Mouse (Mus musculus) spleen, adult 2 months (tissue): ENCODE measurements at regions not wholly inside any gene's neighbourhood (a gene's known extent, or its start where the extent isn't known, plus 50 kb on each side); places are given as distances from the start of the nearest gene placed in this dataset.

ENCODE experiments used
- DNase-seq, 2 experiments: peaks; one replicate each; pipeline versions ENCODE4 v3.0.0 to v3.0.0-alpha.2; 2012 to 2021; ENCODE audit warnings: low spot score in 2 of 2, low read depth in 1 of 2
- H3K27ac ChIP-seq: fragments of 200-500 bp; 2 replicates; pipeline ENCODE4 v1.5.1; 2012; ENCODE audit warnings: low read length, inconsistent platforms; ENCODE audit not compliant: insufficient read depth
- H3K27me3 ChIP-seq: fragments of 200-500 bp; 2 replicates; pipeline ENCODE4 v1.6.1; 2012; ENCODE audit warnings: mild to moderate bottlenecking, moderate library complexity, low read length, inconsistent platforms; ENCODE audit not compliant: control insufficient read depth, insufficient read depth
- H3K36me3 ChIP-seq: fragments of 200-500 bp; 2 replicates; pipeline ENCODE4 v1.6.1; 2012; ENCODE audit warnings: mild to moderate bottlenecking, low read length, inconsistent platforms; ENCODE audit not compliant: control insufficient read depth, insufficient read depth
- H3K4me1 ChIP-seq: fragments of 200-500 bp; 2 replicates; pipeline ENCODE4 v1.6.1; 2011; ENCODE audit warnings: inconsistent platforms; ENCODE audit not compliant: control insufficient read depth, insufficient read depth, insufficient read length
- H3K4me3 ChIP-seq: fragments of 200-500 bp; 2 replicates; pipeline ENCODE4 v1.5.1; 2011; ENCODE audit warnings: mild to moderate bottlenecking, inconsistent platforms; ENCODE audit not compliant: insufficient read depth, insufficient read length; ENCODE audit errors: extremely low read depth
- CTCF ChIP-seq: fragments of 200-500 bp; IDR thresholded peaks from 2 replicates; pipeline ENCODE4 v1.5.1; 2011; ENCODE audit warnings: mild to moderate bottlenecking, inconsistent platforms; ENCODE audit not compliant: insufficient read depth, insufficient read length, insufficient replicate concordance; ENCODE audit errors: extremely low read depth
- POLR2A ChIP-seq: fragments of 200-500 bp; IDR thresholded peaks from 2 replicates; pipeline ENCODE4 v1.6.1; 2011; ENCODE audit warnings: low read depth, low read length, inconsistent platforms
- WGBS: fragments of 180-500 bp; shearing (Covaris S2); methylation state at CpG from one replicate; pipeline ENCODE4 v1.1.7; 2018; 5-methylcytosine and 5-hydroxymethylcytosine counted together

DNA sequence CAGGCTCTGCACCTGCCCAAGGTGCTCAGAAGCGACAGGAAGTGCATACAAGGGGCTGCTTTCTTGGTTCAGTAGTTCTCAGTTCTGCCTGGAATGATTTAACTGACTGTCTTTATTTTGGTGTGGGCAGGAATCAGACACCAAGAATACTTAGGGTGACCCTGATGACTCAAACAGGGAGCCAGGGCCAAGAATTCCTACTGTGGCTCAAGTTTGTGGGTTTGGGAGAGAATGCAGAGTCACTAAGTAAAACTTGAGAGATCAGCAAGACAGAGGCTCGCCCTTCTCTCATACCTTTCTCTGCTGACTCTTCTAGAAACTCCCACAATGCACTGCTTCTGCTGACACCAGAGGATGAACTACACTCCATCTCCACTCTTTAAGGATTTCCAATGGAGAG lies 126.4 kb downstream of the Adra2a start:
- TF ChIP-seq POLR2A (no peak), CTCF (no peak)
- H3K4me3 ChIP-seq = no peak overlapping the region
- H3K36me3 ChIP-seq = no peaks in the 10 kb centered on the region
- H3K27ac ChIP-seq = no peak overlapping the region
- no peaks in the 10 kb centered on the region for H3K4me1 ChIP-seq
- WGBS = 66% methylated on average over 2 of the region's 2 CpGs
- no peaks in the 10 kb centered on the region for H3K27me3 ChIP-seq
- no peak for DNase-seq

DNA sequence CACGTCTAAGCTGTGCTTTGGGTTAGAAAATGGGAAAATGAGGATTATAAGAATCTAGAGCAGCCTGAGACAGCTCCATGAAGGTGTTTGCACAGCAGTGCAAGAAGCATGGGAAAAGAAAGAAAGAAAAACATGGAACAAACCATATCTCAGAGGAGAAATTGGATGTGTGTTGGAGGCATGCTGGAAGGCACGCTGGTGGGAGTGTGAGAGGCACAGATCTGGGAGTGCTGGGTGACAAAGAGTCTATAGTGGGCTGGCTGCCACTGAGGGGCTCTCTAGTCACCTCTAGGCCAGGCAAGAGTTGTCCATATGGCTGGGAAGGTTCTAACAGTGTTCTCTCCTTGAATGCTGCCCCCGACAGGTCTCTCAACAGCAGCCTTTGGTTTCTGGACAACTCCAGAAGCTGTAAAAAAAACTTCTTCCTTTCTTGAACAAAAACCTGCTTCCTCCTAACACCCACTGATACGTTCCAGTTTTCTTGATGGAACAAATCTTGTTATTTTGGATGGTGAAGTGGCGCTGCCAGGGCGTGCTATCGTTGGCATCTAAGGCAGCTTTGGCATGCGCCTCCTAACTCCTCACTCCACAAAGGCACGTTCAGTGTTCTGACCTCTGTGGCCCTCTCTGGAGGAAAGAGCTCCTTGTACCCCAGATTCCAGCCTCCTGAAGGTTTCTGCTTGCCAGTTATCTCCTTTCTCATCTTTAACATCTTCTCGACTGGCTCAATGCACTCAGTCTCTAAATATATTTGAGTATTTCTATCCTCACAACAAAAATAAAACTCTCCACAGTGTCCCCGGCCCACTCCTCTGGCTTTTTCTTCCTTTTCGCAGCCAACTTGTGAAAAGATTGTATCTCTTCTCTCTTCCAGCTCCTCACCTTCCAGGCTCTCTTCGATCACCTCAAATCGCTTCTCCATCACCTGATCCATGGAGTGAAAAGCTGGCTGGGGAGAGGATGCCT lies 130.4 kb downstream of the Adra2a start:
- H3K27ac ChIP-seq = no peak overlapping the region
- no peak for DNase-seq
- H3K4me1 ChIP-seq = no peaks in the 10 kb centered on the region
- no peak for TF ChIP-seq CTCF
- TF ChIP-seq POLR2A = no peak
- WGBS = 85% methylated on average over 14 of the region's 14 CpGs
- H3K36me3 ChIP-seq = no peaks in the 10 kb centered on the region
- H3K4me3 ChIP-seq = no peak overlapping the region
- no peaks in the 10 kb centered on the region for H3K27me3 ChIP-seq

DNA sequence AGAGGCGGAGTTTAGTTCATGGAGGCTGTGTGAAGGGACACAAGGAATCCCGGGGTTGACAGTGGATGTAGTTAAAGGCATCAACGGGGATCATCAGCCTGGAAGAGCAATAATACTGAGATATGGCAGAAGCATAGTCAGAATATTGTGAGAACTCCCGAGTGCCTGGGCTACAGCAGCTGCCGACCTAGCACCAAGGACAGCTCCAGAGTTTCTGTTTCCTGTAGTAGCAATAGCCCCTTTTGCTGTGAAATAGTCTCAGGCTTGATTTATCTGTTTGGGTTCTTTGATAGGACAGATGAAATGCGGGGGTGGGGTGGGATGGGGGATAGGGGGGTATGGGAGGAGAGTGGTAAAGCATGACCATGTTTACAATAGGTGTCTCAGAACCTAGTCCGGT lies 131.8 kb downstream of the Adra2a start:
- H3K27ac ChIP-seq = no peak overlapping the region
- no peak for TF ChIP-seq POLR2A
- no peak for TF ChIP-seq CTCF
- no peaks in the 10 kb centered on the region for H3K4me1 ChIP-seq
- no peaks in the 10 kb centered on the region for H3K27me3 ChIP-seq
- no peak for DNase-seq
- no peaks in the 10 kb centered on the region for H3K36me3 ChIP-seq
- 44% methylated on average over 7 of the region's 7 CpGs for WGBS
- no peak overlapping the region for H3K4me3 ChIP-seq

DNA sequence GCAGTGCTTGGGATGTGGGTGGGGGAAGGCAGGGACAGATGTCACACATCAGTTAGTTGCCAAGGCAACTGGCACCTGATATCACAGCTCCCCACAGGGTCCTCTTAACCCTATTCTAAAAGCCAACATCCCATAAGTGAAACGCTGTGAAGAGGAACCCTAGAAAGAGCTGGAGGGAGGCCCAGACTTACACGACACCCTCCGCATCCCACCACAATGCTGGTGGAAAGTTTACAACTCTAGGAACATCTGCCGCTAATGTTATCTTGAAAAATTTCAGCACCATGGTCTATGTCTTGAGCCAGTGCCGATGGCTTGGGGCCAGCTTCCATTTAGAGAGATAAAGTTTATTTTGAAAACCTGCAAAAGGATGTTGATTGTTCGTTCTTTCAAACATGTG lies 133.5 kb downstream of the Adra2a start:
- TF ChIP-seq CTCF (no peak), POLR2A (no peak)
- H3K27me3 ChIP-seq = no peaks in the 10 kb centered on the region
- no peaks in the 10 kb centered on the region for H3K4me1 ChIP-seq
- no peak for DNase-seq
- WGBS = 76% methylated on average over 6 of the region's 6 CpGs
- no peaks in the 10 kb centered on the region for H3K36me3 ChIP-seq
- no peak overlapping the region for H3K27ac ChIP-seq
- no peak overlapping the region for H3K4me3 ChIP-seq

DNA sequence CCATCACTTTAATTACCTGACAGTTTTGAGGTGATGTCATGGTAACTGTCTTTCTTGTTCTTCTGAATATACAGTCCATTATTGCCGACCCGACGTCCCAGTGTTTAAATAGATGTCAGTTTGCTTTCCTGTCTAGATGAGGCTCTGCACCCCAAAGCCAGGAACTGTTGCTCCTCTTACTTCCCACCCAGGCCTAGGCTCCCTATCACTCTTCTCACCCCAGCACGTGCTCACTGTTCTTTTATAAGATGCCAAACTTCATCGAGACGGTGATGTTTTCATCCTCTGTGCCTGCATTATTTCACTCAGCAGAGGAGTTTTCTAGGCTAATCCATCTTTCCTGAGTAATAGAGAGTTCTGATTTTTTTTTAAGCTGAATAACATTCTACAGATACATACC lies 156.5 kb downstream of the Adra2a start:
- H3K4me3 ChIP-seq = no peak overlapping the region
- H3K27ac ChIP-seq = no peak overlapping the region
- DNase-seq = no peak
- H3K36me3 ChIP-seq = no peaks in the 10 kb centered on the region
- H3K27me3 ChIP-seq = no peaks in the 10 kb centered on the region
- H3K4me1 ChIP-seq = no peaks in the 10 kb centered on the region
- 87% methylated on average over 6 of the region's 6 CpGs for WGBS
- no peak for TF ChIP-seq POLR2A

DNA sequence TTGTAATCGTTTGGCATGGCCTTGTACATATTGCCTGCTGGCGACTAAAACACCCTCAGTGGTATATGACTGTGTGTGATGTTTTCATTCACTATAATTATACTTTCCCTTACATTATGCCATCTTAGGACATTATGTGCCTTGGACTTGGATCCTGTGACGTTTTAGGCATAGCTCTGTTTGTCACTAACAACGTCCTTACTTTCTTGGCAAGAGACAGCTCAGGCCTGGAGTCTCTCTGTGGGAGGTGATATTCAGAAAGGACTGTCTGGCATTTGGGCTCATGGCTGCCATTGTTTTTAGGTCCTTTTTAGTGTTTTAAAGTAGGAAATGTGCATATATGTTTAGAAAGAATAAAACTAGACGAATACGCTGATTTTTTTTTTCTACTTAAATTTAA lies 158.5 kb downstream of the Adra2a start:
- TF ChIP-seq POLR2A (no peak), CTCF (no peak)
- H3K4me1 ChIP-seq = no peaks in the 10 kb centered on the region
- no peak for DNase-seq
- 84% methylated on average over 6 of the region's 6 CpGs for WGBS
- H3K4me3 ChIP-seq = no peak overlapping the region
- no peak overlapping the region for H3K27ac ChIP-seq
- H3K27me3 ChIP-seq = no peaks in the 10 kb centered on the region
- no peaks in the 10 kb centered on the region for H3K36me3 ChIP-seq

DNA sequence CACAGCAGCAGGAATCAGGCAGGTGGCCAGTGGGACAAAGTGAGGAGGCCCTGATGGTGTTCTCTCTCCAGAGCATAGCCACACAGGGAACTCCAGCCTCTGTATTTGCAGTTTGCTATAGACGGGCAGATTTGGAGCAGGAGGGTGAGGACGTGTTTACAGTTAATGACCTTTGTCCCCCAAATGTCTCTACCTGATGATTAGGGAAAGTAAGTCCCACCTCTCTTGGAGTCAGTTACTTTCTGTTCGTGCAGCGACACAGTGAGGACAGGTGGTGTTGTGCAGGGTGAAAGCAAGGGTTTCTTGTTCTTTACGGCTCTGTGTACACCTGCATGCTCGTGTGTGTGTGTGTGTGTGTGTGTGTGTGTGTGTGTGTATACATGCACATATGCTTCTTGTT lies 162.9 kb downstream of the Adra2a start:
- Histone ChIP-seq H3K4me3 (no peak overlapping the region), H3K4me1 (no peaks in the 10 kb centered on the region), H3K27me3 (no peaks in the 10 kb centered on the region), H3K27ac (no peak overlapping the region), H3K36me3 (no peaks in the 10 kb centered on the region)
- WGBS = 79% methylated on average over 6 of the region's 6 CpGs
- DNase-seq = no peak
- TF ChIP-seq CTCF = no peak
- TF ChIP-seq POLR2A = no peak
